Mouse (Mus musculus): ENCODE data around the gene Pspn. TPM values are rescaled to one million over a fixed set of nuclear protein-coding genes. Genes with fewer than 3 reads are reported as not detected.

The Pspn gene
- total RNA-seq, 2 experiments from 2014 or later = not detected

DNA sequence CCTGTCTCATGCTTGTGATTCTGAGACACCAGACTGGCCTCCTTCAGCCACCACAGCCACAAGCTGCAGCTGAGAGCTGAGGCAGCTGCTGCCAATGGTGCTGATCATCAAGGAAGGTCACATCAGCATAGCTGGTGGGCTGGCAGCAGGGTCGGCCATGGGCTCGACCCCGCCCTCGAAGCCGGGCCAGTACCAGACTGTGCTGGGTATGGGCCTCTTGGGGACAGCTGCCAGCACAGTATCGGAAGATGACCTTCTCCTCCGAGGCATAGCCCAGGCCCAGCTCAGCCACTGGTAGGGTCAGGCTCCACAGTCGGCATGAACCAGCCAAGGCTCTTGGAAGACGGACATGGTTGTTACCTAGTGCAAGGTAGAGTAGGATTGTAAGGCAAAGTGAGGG lies 404 bp downstream of the Pspn start:
- intact Hi-C loops (cut with DNase I) = loop anchor here (5.0 to 10.0 kb wide), 2 partner anchors 58 to 245 kb away; partner anchors contain the start of genes Crb3, Gpr108, Slc25a23 and Trip10
- no peak for DNase-seq

DNA sequence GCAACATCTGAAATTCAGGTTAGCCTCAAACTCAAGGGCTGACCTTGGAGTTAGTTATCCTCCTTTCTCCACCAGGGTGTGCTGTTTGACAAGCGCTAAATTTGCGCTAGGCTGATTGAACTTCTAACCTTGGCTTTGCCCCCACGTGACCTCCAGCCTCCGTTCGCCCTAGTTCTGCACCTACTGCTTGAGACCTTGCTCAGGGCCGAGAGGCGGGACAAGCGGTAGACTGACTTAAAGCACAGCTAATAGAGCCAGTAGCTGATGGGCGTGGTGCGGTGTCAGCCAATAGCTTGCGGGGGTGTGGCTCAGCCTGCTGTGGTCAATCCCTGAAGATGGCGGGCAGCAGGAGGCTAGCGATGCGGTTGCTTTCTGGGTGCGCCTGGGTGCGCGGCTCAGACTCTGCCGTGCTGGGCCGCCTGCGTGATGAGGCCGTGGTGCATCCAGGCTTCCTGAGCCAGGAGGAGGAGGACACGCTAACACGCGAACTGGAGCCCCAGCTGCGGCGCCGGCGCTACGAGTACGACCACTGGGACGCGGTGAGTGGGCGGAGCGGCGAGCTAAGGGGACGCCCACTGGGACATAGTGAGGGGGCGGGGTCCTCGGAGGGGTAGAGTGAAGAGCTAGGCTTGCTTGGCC lies 2.7 kb downstream of the Pspn start, which contains the start of gene Alkbh7:
Alkbh7 (plus strand) TSS at position 311 of the 639 bp plus-strand sequence.
- intact Hi-C loops (cut with DNase I) = loop anchor here (1.0 to 10.0 kb wide), 4 partner anchors 60 to 338 kb away; partner anchors contain the start of genes Crb3, Gpr108, Slc25a23 and Trip10
- peak; percentile 93 to 94 for DNase-seq

- no peak for DNase-seq
- intact Hi-C loops (cut with DNase I) = loop anchor here (2.0 to 10.0 kb wide), 3 partner anchors 61 to 338 kb away; partner anchors contain the start of genes Crb3, Gpr108, Slc25a23 and Trip10
Measured at GRCm38 (mm10) chr17:56996506-56996905, 3.3 kb downstream of the Pspn start.

- no peak for DNase-seq
- intact Hi-C loops (cut with DNase I) = loop anchor here (5.0 to 10.0 kb wide), 2 partner anchors 62 to 250 kb away; partner anchors contain the start of genes Crb3, Gpr108, Slc25a23 and Trip10
Measured at GRCm38 (mm10) chr17:56995046-56995445, 4.8 kb downstream of the Pspn start.

DNA sequence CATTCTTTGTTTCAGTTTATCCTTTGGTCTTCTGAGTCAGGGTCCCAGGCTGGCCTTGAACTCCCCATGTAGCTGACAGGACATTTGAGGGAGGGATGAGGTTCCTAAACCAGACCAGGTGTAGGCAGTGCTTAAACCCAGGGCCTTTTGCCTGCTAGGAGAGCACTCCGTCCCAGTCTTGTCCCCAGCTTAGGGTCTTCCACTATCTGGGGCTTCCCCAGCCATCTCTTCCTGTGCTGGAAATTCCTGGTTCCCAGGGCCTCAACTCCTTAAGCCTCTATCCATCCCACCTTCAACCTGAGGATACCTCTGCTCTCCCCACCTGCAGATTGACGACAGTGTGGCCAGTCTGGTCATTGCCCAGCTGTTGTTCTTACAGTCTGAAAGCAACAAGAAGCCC lies 8.9 kb downstream of the Pspn start:
- intact Hi-C loops (cut with DNase I) = loop anchor here (2.0 to 10.0 kb wide), 3 partner anchors 20 to 254 kb away; partner anchors contain the start of genes Gm17949, Gpr108, Gtf2f1 and Rfx2
- DNase-seq = no peak

GRCm38 (mm10) chr17:56990115-56990746 lies 9.6 kb downstream of the Pspn start, which contains the start of gene Clpp:
Gene Clpp (plus strand): TSS chr17:56990305.
- intact Hi-C loops (cut with DNase I) = loop anchor here (2.0 to 10.0 kb wide), 3 partner anchors 21 to 255 kb away; partner anchors contain the start of genes Gm17949, Gpr108, Gtf2f1 and Rfx2

GRCm38 (mm10) chr17:56989467-56990114 lies 10.2 kb downstream of the Pspn start:
- peak in 1 of 2 experiments; percentile 78 for DNase-seq
- intact Hi-C loops (cut with DNase I) = loop anchor here (2.0 to 10.0 kb wide), 4 partner anchors 21 to 255 kb away; partner anchors contain the start of genes Gm17949, Gpr108, Gtf2f1 and Mllt1

More at GRCm38 (mm10) chr17:56990115-56990746, 9.6 kb downstream of the Pspn start, which contains the start of gene Clpp:
- peak; percentile 91 to 95 for DNase-seq

DNA sequence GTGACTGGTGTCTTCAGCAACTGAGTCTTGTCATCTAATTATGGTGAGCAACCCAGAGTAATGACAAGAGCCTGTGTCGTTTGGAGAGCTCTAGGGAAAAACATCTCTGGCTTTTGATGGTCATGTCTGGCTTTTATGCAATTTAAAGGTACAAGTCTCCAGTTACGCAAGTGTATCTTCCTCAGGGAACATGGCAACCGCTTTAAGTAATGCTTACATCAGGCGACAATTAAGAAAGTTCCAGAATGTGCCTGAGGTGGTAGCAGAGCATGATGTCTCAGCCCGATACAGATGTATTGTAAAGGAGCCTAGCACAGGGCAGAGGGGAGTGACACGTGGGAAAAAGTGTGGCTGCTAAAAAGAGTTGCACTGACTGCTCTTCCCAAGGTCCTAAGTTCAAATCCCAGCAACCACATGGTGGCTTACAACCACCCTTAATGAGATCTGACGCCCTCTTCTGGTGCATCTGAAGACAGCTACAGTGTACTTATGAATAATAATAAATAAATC lies 10.8 kb downstream of the Pspn start:
- DNase-seq = no peak
- intact Hi-C loops (cut with DNase I) = loop anchor here (2.0 kb wide), 1 partner anchor 54 kb away; the partner anchor contains the start of gene Mllt1

GRCm38 (mm10) chr17:56988441-56988840 lies 11.4 kb downstream of the Pspn start:
- peak in 1 of 2 experiments; percentile 1 for DNase-seq
- intact Hi-C loops (cut with DNase I) = loop anchor here (2.0 kb wide), 1 partner anchor 54 kb away; the partner anchor contains the start of gene Mllt1

DNA sequence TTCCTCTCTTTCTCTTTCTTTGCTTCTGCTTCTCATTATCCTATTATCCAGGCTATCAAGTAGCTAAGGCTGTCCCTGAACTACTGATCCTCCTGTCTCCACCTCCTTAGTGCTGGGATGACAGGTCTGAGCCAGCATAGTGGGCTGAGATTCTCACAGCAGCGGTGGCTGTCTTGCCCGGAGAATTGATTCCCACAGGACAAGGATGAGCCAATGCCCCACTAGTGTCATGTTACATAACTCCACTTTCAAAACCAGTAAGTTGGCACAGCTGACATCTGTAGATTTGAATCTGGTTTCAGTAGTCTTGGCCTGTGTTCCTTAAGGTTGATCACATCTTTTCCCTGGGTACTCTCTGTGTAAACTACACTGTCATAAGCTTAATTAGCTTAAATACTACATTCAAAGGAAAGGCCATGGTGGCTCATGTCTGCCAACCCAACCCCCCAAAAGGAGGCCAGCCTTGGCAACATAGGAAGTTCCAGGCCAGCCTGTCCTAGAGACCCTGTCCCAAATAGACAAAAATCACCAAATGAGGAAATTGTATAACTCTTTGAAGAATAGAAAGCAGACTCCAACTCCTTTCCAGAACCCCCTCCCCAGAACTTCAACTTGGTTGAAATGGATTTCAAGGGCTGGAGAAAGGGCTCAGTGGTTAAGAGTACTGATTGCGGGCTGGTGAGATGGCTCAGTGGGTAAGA lies 13.6 kb downstream of the Pspn start:
- DNase-seq = no peak
- intact Hi-C loops (cut with DNase I) = no loop called here

DNA sequence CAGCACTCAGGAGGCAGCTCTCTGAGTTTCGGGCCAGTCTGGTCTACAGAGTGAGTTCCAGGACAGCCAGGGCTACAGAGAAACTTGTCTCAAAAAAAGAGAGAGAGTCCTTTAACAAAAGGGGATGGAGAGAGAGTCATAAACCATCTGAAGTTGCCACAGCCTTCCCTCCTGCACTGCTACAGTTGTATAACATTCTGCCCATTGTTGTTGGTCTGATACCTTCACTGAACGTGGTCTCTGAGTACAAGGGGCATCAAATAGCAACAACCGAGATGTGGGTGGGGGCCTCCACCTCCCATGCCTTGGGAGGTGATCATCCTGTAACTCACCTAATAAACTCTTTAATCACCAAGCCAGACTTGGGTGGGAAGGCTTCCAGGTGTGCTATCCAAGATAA lies 14.2 kb downstream of the Pspn start:
- intact Hi-C loops (cut with DNase I) = no loop called here
- DNase-seq = no peak

DNA sequence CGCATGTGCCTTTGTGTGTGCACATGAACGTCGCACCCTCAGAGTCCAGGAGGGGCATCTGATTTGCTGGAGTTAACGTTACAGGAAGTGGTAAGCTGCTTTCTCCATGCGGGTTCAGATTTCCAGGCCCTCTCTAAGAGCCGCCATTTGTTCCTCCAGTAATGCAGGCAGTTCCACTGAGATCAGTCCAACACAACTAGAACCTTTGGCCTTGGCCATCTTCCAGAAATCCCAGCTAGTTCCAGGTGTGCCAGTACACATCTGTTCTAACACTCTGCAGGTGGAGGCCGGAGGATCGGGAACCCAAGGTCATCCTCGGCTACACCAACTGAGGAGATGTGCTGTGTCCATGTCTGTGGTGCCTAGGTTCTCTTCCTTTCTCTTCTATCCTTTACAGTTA lies 14.9 kb downstream of the Pspn start:
- DNase-seq = no peak

DNA sequence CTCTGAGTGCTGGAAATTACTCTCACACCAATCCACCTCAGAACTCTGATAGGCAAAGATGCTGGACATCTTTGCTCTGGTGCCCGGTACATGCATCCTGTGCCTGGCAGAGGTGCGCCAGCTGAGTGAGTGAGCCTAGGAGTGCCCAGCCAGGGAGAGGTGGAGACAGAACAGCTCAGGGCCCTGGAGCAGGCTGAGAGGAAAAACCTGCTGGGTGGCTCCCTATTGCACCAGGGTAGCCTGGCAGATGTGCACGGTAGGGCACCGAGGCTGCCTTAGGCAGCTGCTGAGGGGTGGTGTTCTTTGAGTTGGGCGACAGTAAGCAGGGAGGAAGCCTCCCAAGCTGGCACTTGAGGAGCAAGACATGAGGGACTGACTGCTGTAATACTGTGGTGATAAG lies 17.8 kb downstream of the Pspn start, which contains the start of gene Acer1:
Acer1 (minus strand) TSS at position 114 of the 400 bp plus-strand sequence.
- no peak for DNase-seq
- intact Hi-C loops (cut with DNase I) = no loop called here

More for the DNA sequence above, 14.9 kb downstream of the Pspn start:
- intact Hi-C loops (cut with DNase I) = no loop called here

GRCm38 (mm10) chr17:56981049-56981448 lies 18.8 kb downstream of the Pspn start:
- DNase-seq = no peak
- intact Hi-C loops (cut with DNase I) = no loop called here

GRCm38 (mm10) chr17:56979524-56979923 lies 20.3 kb downstream of the Pspn start:
- intact Hi-C loops (cut with DNase I) = no loop called here
- no peak for DNase-seq

- no peak for DNase-seq
- intact Hi-C loops (cut with DNase I) = no loop called here
Measured at GRCm38 (mm10) chr17:56976531-56977390, 23.1 kb downstream of the Pspn start.

GRCm38 (mm10) chr17:56975391-56975790 lies 24.4 kb downstream of the Pspn start:
- intact Hi-C loops (cut with DNase I) = no loop called here
- no peak for DNase-seq

- intact Hi-C loops (cut with DNase I) = no loop called here
- DNase-seq = no peak
Measured at GRCm38 (mm10) chr17:56974708-56975240, 25.0 kb downstream of the Pspn start.
